Mouse (Mus musculus): Measurements from ENCODE around the gene Fam118b. TPM values are rescaled to one million over a fixed set of nuclear protein-coding genes. Genes with fewer than 3 reads are reported as not detected.

The Fam118b gene
- polyA plus RNA-seq, 1 experiment from 2014 or later, result 38.5 TPM

GRCm38 (mm10) chr9:35239734-35240133 lies 27.9 kb downstream of the Fam118b start:
- Histone ChIP-seq H3K4me1 (ENCODE audit: control insufficient read depth, insufficient read depth, low read length) (0 out of 2 replicates have a peak, but pooled peaks cover 1% of the 10 kb centered on the region), H3K36me3 (ENCODE audit: control insufficient read depth, insufficient read depth, low read length) (peaks cover 2% of the 10 kb centered on the region; the same call in 1 of the 2 replicates), H3K4me2 (replicated peaks; ENCODE audit: low read depth, low read length) (no peak overlapping the region), H3K27ac (ENCODE audit: low read depth, low read length) (no peak overlapping the region), H3K27me3 (ENCODE audit: control insufficient read depth, insufficient read depth, low read length) (no peaks in the 10 kb centered on the region), H3K4me3 (ENCODE audit: low read length) (no peak overlapping the region), H3K9me3 (ENCODE audit: control insufficient read depth, low read length) (no peaks in the 10 kb centered on the region), H3K9ac (ENCODE audit: low read depth, low read length) (no peak overlapping the region)
- no peak for ATAC-seq (ENCODE audit: low FRiP score, low TSS enrichment)
- WGBS, result 59% methylated on average over 1 of the region's 1 CpGs

DNA sequence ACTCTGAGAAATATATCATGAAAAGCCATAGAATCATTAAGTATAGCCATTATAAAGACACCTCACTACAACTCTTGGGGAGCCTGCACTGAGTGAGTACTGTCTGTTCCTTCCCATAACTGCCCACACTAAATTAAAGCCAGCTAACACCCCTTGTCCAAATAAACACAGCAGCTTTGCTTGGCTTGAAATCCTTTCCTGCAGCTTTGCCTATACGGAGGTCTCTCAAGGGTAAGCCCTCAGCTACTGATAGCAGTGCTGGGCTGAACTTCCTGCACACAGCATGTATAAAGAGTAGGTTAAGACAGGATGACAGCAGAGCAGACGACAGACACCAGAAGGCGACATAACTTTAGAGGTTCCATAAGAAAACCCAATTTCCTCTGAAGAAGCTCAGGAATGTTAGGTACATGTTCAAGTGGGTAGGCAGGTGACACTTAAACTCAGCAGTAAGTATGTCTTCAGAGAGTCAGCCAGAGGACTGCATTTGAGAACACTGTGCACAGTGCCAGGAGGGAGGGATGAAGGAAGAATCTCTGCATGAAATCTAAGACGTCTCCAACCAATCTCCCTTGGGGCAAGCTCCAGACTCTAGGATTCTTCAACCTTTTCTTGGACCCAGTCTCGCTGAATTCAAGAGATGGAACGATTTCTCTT lies 28.6 kb downstream of the Fam118b start:
- no peak overlapping the region for H3K4me2 ChIP-seq (replicated peaks; ENCODE audit: low read depth, low read length)
- H3K27me3 ChIP-seq (ENCODE audit: control insufficient read depth, insufficient read depth, low read length), result no peaks in the 10 kb centered on the region
- H3K27ac ChIP-seq (ENCODE audit: low read depth, low read length), result no peak overlapping the region
- H3K4me3 ChIP-seq (ENCODE audit: low read length), result no peak overlapping the region
- peaks cover 3% of the 10 kb centered on the region; the same call in 1 of the 2 replicates for H3K36me3 ChIP-seq (ENCODE audit: control insufficient read depth, insufficient read depth, low read length)
- 62% methylated on average over 6 of the region's 6 CpGs for WGBS
- no peak overlapping the region for H3K9ac ChIP-seq (ENCODE audit: low read depth, low read length)
- H3K9me3 ChIP-seq (ENCODE audit: control insufficient read depth, low read length), result no peaks in the 10 kb centered on the region
- H3K4me1 ChIP-seq (ENCODE audit: control insufficient read depth, insufficient read depth, low read length), result no peaks in the 10 kb centered on the region
- ATAC-seq (ENCODE audit: low FRiP score, low TSS enrichment), result no peak

DNA sequence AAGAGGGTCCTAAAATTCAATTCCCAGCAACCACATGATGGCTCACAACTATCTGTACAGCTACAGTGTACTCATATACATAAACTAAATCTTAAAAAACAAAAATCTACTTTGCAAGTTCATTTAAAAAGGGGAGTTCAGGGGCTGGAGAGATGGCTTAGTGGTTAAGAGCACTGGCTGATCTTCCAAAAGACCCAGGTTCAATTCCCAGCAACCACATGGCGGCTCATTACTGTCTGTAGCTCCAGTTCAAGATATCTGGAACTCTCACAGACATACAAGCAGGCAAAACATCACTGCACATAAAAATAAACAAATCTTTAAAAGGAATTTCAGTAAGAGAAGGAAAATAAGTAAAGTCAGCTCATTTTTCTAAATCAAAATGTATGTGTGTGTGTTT lies 29.2 kb downstream of the Fam118b start:
- no peak overlapping the region for H3K9ac ChIP-seq (ENCODE audit: low read depth, low read length)
- no peak for ATAC-seq (ENCODE audit: low FRiP score, low TSS enrichment)
- no peak overlapping the region for H3K4me2 ChIP-seq (replicated peaks; ENCODE audit: low read depth, low read length)
- H3K9me3 ChIP-seq (ENCODE audit: control insufficient read depth, low read length), result no peaks in the 10 kb centered on the region
- peaks cover 3% of the 10 kb centered on the region; the same call in 1 of the 2 replicates for H3K36me3 ChIP-seq (ENCODE audit: control insufficient read depth, insufficient read depth, low read length)
- no peak overlapping the region for H3K4me3 ChIP-seq (ENCODE audit: low read length)
- no peaks in the 10 kb centered on the region for H3K27me3 ChIP-seq (ENCODE audit: control insufficient read depth, insufficient read depth, low read length)
- WGBS, result 97% methylated on average over 1 of the region's 1 CpGs
- H3K4me1 ChIP-seq (ENCODE audit: control insufficient read depth, insufficient read depth, low read length), result no peaks in the 10 kb centered on the region
- no peak overlapping the region for H3K27ac ChIP-seq (ENCODE audit: low read depth, low read length)

DNA sequence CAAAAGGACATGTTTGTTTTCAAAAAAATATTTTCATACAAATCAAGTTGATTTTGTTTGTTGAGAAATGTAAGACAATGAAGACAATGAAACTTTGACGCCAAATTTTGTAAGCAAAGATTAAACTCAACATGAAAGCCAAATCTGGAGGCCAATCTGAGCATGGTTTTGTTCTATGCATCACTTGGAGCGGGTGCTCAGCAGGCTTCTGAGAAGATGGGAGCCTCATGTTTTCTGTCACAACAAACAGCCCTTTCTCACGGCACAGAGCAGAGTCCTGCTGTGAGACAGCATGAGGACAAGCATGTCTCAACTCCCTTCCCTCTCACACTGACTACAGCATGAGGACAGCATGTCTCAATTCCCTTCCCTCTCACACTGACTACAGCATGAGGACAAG lies 31.6 kb downstream of the Fam118b start:
- Histone ChIP-seq H3K4me1 (ENCODE audit: control insufficient read depth, insufficient read depth, low read length) (no peaks in the 10 kb centered on the region), H3K9ac (ENCODE audit: low read depth, low read length) (no peak overlapping the region), H3K27me3 (ENCODE audit: control insufficient read depth, insufficient read depth, low read length) (no peaks in the 10 kb centered on the region), H3K4me2 (replicated peaks; ENCODE audit: low read depth, low read length) (no peak overlapping the region), H3K4me3 (ENCODE audit: low read length) (no peak overlapping the region), H3K9me3 (ENCODE audit: control insufficient read depth, low read length) (no peaks in the 10 kb centered on the region), H3K27ac (ENCODE audit: low read depth, low read length) (no peak overlapping the region), H3K36me3 (ENCODE audit: control insufficient read depth, insufficient read depth, low read length) (peaks cover 6% of the 10 kb centered on the region; the same call in 1 of the 2 replicates)
- ATAC-seq (ENCODE audit: low FRiP score, low TSS enrichment), result no peak
- 65% methylated on average over 3 of the region's 3 CpGs for WGBS

GRCm38 (mm10) chr9:35228671-35229070 lies 38.9 kb downstream of the Fam118b start:
- Histone ChIP-seq H3K9ac (ENCODE audit: low read depth, low read length) (no peak overlapping the region), H3K27ac (ENCODE audit: low read depth, low read length) (no peak overlapping the region), H3K27me3 (ENCODE audit: control insufficient read depth, insufficient read depth, low read length) (no peaks in the 10 kb centered on the region), H3K36me3 (ENCODE audit: control insufficient read depth, insufficient read depth, low read length) (peaks cover 9% of the 10 kb centered on the region; the same call in 1 of the 2 replicates), H3K4me3 (ENCODE audit: low read length) (no peak overlapping the region), H3K4me1 (ENCODE audit: control insufficient read depth, insufficient read depth, low read length) (no peaks in the 10 kb centered on the region), H3K9me3 (ENCODE audit: control insufficient read depth, low read length) (no peaks in the 10 kb centered on the region), H3K4me2 (replicated peaks; ENCODE audit: low read depth, low read length) (no peak overlapping the region)
- no peak for ATAC-seq (ENCODE audit: low FRiP score, low TSS enrichment)
- 85% methylated on average over 3 of the region's 3 CpGs for WGBS

DNA sequence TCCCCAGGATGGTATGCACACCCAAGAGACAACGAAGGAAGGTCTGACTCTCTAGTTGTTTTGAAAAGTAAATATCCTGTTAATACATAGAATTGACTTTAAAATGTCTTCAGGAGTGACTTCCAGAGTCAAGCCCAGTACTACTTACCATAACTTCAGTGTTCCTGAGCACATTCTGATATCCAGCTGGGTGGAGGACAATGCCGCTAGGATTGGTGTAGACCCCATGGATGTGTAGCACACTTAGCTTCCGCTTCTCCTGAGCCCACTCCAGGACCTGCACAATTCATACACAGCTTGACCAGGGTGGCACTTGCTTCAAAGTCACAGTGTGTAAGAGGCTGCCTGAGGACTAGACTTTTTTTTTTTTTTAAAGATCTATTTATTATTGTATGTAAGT lies 44.1 kb downstream of the Fam118b start:
- 95% methylated on average over 3 of the region's 3 CpGs for WGBS
- no peak overlapping the region for H3K27ac ChIP-seq (ENCODE audit: low read depth, low read length)
- peaks cover 27% of the 10 kb centered on the region for H3K36me3 ChIP-seq (ENCODE audit: control insufficient read depth, insufficient read depth, low read length)
- no peaks in the 10 kb centered on the region for H3K4me1 ChIP-seq (ENCODE audit: control insufficient read depth, insufficient read depth, low read length)
- no peak overlapping the region for H3K4me3 ChIP-seq (ENCODE audit: low read length)
- H3K4me2 ChIP-seq (replicated peaks; ENCODE audit: low read depth, low read length), result no peak overlapping the region
- no peak for ATAC-seq (ENCODE audit: low FRiP score, low TSS enrichment)
- no peaks in the 10 kb centered on the region for H3K27me3 ChIP-seq (ENCODE audit: control insufficient read depth, insufficient read depth, low read length)
- no peak overlapping the region for H3K9ac ChIP-seq (ENCODE audit: low read depth, low read length)
- no peaks in the 10 kb centered on the region for H3K9me3 ChIP-seq (ENCODE audit: control insufficient read depth, low read length)

DNA sequence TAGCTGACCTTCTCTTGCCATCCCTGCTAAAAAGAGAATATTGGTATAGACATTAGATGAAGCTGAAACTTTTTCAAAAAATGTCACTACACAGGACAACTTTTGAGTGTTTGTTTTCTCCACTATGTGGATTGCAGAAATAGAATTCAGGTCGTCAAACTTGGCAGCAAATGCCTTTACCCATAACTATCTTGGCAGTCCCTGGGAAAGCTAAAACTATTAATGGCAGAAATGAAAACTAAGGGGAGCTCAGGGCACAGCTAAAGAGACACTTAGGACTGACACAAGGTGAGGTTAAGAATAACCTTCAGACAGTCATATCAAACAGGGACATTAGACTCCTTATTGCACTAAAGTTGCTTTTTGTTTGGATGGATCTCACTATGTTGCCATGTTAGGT lies 49.6 kb downstream of the Fam118b start:
- H3K9ac ChIP-seq (ENCODE audit: low read depth, low read length), result no peak overlapping the region
- WGBS, result 77% methylated on average over 1 of the region's 1 CpGs
- H3K4me1 ChIP-seq (ENCODE audit: control insufficient read depth, insufficient read depth, low read length), result no peaks in the 10 kb centered on the region
- H3K27ac ChIP-seq (ENCODE audit: low read depth, low read length), result no peak overlapping the region
- H3K4me3 ChIP-seq (ENCODE audit: low read length), result no peak overlapping the region
- peaks cover 72% of the 10 kb centered on the region for H3K36me3 ChIP-seq (ENCODE audit: control insufficient read depth, insufficient read depth, low read length)
- H3K9me3 ChIP-seq (ENCODE audit: control insufficient read depth, low read length), result no peaks in the 10 kb centered on the region
- no peak for ATAC-seq (ENCODE audit: low FRiP score, low TSS enrichment)
- H3K27me3 ChIP-seq (ENCODE audit: control insufficient read depth, insufficient read depth, low read length), result no peaks in the 10 kb centered on the region
- H3K4me2 ChIP-seq (replicated peaks; ENCODE audit: low read depth, low read length), result no peak overlapping the region

GRCm38 (mm10) chr9:35211573-35212511 lies 55.8 kb downstream of the Fam118b start:
- H3K36me3 ChIP-seq (ENCODE audit: control insufficient read depth, insufficient read depth, low read length), result peaks cover 61% of the 10 kb centered on the region
- 33% methylated on average over 26 of the region's 26 CpGs for WGBS

More at GRCm38 (mm10) chr9:35211573-35212511, 55.8 kb downstream of the Fam118b start:
- peaks cover 6% of the 10 kb centered on the region for H3K4me1 ChIP-seq (ENCODE audit: control insufficient read depth, insufficient read depth, low read length)
- peak overlapping the region; percentile 85 for H3K4me2 ChIP-seq (replicated peaks; ENCODE audit: low read depth, low read length)
- no peaks in the 10 kb centered on the region for H3K9me3 ChIP-seq (ENCODE audit: control insufficient read depth, low read length)
- peak overlapping the region; percentile 73 for H3K4me3 ChIP-seq (ENCODE audit: low read length)
- ATAC-seq (ENCODE audit: low FRiP score, low TSS enrichment), result no peak
- no peaks in the 10 kb centered on the region for H3K27me3 ChIP-seq (ENCODE audit: control insufficient read depth, insufficient read depth, low read length)
- peak overlapping the region; percentile 74 for H3K9ac ChIP-seq (ENCODE audit: low read depth, low read length)
- peak overlapping the region; percentile 7; the same call in 1 of the 2 replicates for H3K27ac ChIP-seq (ENCODE audit: low read depth, low read length)

Measured in kidney, embryonic 14.5 days (tissue).